Mouse (Mus musculus): ENCODE results near the gene Vstm2a.

Gene Vstm2a

DNA sequence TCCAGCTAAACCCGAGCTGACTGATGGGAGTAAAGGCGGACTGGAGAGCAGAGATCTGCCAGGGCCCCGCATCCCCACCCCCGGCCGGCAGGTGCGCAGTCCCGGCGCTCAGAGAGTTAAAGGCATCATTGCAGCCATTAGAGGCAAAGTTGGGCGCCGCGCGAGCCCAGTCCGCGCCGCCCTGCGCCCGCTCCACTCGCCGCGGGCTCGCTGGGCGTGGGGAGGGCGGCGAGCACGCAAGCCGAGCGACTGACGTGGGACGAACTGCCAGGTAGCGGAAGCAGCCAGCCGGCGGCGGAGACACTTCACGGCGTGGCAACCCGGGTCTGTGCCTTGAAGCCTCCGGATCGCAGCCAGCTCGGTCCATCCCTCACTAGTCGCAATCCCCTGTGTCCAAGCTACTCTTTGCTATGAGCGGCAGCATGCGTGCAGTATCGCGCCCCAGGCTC, at the start of gene Vstm2a:
Vstm2a (plus strand) TSS at position 252 of the 449 bp plus-strand sequence.
- peak; percentile 57 for DNase-seq (ENCODE audit: extremely low spot score)

DNA sequence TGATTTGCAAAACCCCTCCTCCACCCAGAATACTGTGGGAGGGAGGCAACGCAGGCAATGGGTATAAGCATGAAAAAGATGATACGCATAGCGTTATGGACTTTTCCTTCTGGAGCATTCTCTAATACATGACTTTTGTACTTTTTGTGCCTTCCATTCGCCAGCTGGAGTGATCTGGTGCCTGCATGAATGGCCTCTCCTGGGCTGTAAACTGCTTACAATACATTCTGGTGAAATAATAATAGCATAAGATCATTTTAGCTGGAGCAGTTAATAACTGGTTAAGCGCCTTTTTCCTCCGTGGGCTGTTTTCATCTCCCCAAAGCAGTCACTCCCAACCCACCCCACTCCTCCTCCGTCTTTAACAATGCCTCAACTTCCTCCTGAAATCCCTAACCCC, 513 bp upstream of the Vstm2a start:
- peak; percentile 8 for DNase-seq (ENCODE audit: extremely low spot score)

DNA sequence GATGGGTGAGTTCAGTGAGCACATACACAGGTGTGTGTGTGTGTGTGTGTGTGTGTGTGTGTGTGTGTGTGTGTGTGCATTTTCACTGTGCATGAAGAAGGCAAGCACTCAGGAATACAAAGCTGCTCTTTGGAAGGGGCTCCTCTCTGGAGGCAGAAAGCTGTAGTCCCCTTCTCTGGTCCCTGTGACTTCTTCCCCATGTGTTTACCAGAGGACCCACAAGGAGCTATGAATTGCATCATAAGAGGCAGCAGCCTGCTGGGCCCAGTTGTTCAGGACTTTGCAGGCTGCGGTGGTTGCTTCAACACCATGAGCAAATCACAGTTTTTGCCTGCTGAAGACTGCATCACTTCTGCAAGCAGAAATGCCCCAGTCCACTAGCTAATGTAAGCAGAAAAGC, 776 bp downstream of the Vstm2a start:
- no peak for DNase-seq (ENCODE audit: extremely low spot score)

DNA sequence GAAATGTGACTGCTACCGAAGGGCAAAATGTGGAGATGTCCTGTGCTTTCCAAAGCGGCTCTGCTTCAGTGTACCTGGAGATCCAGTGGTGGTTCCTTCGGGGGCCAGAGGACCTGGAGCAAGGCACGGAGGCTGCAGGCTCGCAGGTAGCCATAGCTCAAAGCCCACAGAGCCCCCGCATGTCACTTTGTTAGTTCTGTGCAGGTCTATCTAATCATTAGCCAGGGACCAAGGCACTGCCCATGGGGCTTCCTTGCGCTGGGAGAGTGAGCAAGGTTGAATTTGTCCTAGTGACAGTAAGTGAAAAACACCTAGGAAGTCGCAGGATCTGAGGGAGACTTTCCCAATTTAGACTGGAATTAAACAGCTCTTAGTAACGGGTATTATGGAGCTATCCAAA, 2.4 kb downstream of the Vstm2a start:
- DNase-seq (ENCODE audit: extremely low spot score) = peak; percentile 8

DNA sequence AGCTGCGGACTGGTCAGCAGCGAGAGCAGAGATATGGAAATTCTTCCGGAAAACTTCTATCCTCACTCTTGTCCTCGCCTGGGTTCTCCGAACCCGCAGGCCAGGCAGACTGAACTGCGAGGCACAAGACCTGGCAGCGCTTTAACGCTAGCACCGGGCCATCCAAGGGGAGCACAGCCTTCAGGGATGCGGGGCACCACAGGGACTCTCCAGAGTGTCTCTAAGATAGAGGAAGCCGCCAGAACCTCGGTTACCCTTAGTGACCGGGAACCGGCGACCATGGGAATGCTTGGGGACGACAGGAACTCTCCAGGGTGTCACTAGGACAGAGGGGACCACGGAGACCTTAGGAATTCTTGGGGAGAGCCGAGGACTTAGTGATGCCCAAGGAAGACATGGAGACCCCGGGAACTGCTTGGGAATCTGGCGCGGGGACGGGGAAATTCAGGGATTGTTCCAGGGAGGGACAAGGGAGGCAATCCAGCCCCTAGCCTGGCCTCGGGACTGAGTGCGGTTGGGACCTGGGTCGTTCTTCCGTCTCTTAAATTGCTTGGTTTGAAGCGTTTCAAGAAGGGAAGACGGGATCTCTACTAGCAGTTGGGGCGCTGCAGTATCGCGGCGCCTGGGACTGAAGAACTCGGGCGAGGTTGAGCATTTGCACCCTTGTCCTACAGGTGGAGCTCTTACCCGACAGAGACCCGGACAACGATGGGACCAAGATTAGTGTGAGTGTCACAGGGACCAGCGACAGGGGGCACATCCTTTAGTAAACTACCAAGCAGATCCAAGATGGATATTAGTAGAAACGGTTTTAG, 3.4 kb downstream of the Vstm2a start:
- DNase-seq (ENCODE audit: extremely low spot score) = peak; percentile 78

DNA sequence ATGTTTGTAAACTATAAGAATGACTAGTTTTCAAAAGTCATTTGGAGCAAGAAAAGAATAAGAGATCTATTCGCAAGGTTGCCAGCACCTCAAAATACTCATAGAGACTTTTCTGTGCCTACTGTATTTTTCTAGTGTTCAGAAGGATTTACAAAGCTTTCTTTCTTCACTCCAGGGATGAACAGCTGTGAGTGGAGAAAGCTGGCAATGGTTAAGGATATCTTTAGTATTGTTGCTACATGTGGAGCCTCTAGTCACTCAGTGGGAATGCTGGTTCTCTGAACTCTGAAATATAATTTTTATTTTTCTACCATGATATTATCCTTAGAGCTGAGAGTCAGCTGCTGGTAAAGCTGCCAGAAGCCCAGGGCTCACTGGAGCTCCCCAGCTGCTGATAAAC, 10.9 kb downstream of the Vstm2a start:
- DNase-seq (ENCODE audit: extremely low spot score) = no peak

DNA sequence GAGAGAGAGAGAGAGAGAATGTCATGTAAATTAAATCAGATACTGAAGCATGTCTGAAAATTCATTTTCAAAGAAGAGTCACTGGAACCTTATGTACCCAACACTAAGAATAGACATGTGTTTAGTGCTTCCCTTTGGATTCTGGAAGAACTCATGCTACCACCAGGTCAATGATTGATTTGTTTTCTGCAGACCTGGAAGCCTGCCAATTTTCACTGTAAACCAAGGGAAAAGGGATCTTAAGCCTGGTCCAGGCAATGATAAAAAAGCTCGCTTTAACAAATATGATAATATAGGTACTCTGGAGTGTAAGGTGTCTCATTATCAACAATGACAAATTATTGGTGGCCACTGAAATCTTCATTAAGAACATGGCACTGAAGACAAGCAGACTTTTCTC, 32.9 kb downstream of the Vstm2a start:
- no peak for DNase-seq (ENCODE audit: extremely low spot score)

DNA sequence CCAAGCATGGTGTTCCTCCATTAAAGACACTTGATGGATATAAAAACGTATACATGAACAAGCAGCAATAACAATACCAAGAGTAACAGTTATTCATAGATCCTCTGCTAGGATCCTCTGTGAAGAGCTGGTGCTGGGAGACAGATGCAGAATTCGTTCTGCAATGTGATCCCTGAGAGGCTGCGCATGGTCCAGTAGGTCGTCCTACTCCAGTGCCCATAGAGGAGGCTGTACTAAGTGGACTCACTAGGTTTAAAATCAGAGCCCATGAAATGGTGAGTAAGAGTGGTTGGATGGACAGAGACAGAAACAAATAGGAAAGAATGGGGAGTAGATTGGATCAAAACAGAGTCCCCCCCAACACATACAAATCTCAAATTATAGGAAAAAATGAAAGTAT, 35.4 kb downstream of the Vstm2a start:
- no peak for DNase-seq (ENCODE audit: extremely low spot score)

DNA sequence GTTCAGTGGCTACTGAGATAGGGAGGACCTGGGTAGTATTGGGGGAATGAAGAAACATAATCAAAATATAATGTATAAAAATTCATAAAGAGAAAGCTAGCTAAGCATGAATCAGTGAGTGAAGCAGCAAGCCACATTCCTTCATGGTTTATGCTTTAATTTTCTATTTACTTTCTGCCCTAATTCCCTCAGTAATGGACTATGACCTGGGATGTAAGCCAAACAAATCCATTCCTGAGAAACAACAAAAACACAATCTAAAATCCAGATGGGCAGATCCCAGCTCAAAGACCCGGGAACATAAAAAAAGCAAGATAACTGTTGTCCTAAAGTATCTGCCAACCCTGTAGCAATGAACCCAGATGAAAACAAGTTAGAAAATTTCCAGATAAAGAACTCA, 39.0 kb downstream of the Vstm2a start:
- no peak for DNase-seq (ENCODE audit: extremely low spot score)

DNA sequence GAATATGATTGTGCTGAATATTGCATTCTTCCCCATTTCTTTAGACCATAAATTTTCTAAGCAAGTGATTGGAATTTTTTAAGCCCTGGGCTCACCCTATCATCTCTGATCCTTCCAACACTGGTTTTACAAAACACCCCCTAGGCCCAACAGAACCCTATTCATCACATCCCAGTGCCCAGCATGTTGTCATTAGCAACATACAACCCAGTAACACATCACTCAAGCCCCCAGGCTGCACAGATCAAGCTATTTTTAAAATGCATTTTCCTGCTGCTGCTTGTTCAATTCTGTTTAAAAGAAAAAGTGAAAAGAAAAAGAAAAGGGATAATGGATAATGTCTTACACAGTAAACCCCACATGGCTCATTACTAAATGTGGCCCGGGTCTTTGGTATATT, 42.0 kb downstream of the Vstm2a start:
- DNase-seq (ENCODE audit: extremely low spot score) = no peak

DNA sequence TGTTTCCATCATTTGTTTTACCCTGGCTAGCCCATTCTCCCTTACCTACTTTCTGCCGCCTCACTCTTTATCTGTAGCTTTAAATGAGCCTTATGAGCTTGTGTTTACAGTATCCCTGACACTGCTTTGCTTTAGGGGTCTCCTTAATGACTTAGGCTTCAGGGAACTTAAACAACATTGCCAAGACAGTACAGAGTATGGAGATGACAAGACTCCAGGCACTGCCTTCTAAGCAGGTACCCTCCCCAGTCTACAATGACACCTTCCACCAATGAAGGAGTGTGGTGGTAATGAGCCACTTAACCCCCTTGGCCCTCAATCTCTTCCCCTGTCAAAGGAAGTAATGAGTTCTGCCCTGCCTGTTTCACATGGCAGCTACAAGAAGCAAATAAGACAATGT, 42.4 kb downstream of the Vstm2a start:
- DNase-seq (ENCODE audit: extremely low spot score) = no peak

DNA sequence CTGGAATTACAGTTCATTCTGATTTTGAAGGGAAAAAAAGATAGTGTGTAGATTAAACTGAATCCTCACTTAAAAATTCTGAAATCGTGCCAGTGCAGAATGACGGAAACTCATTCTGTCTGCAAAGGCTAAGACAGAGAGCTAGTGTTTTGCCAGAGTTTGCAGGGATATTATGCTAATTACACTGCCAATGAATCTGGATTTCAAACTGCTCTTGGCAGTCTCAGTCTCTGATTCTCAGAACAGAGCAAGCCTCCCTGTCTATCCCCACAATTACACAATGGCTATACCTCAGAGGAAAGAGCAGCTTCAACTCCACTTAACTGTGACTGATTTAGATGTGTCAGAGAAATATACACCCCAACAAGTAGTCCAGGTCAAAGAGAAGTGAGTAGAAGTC, 43.2 kb downstream of the Vstm2a start:
- no peak for DNase-seq (ENCODE audit: extremely low spot score)

DNA sequence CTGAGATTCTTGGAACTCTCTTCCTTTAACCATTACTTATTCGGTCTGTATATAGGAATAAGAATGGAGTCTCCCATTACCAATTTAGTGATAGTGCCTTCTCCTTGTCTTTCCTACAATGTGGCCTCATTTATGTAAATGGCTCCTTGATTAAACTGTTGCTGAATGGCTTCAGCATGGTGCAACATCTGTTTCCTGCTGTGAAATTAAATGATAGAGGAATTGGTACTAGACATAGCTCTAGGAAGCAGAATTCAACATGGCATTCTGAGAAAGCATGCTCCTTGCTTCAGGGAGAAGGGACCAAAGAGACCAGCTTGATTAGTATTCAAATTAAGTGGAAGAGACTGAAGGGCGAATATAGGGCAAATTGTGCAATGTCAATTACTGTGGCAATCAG, 57.6 kb downstream of the Vstm2a start:
- DNase-seq (ENCODE audit: extremely low spot score) = no peak

DNA sequence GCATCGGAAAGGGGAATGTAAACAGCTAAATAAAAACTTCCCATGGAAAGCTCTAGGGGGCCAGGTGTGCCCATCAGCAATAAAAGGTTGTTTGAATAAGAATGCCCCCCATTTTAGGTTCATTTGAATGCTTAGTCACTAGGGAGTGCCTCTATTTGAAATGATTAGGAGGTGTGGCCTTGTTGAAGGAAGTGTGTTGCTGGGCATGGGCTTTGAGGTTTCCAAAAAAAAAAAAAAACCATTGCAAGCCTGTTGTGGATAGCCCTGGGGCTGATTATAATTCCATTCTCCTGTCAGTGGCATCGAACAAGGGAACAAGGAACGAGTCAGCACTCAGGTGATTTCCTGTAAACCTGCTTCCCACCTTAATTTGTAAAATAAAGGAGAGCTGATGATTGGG, 87.7 kb downstream of the Vstm2a start:
- no peak for DNase-seq (ENCODE audit: extremely low spot score)

DNA sequence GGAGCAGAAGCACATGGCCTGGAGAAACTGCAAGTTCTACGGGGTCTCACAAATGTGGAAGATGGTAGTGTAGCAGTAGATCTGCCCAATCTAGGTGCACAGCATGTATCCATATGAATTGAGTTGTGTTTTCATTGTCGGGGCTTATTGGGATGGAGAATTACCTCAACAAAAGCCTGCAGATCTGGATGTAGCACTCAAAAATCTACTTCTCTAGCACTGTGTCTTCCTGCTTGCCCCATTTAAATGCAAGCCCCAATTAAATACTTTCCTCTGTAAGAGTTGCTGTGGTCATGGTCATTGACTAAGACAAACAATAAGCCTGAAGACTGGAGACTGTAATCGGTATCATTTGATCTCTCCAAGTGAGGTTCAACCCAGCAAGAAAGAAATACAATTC, 88.2 kb downstream of the Vstm2a start:
- no peak for DNase-seq (ENCODE audit: extremely low spot score)

DNA sequence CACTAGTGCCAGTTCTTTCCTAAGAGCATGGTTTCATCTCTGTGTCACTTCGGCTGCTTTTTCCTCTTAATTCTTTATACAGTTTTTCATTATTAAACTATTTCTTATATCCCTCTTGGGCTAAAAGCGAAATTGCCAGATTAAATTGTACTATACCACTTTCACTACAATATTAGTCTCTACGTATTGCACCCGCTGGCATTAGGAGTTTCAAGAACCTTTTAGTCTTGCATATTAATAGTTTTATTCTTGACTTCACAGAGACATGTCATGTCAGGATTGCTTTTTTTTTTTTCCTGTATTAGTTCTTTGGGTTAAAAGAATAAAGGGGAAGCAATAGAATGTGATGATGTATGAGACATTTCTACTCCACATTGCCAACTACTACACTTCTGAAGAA, 94.4 kb downstream of the Vstm2a start:
- DNase-seq (ENCODE audit: extremely low spot score) = no peak

DNA sequence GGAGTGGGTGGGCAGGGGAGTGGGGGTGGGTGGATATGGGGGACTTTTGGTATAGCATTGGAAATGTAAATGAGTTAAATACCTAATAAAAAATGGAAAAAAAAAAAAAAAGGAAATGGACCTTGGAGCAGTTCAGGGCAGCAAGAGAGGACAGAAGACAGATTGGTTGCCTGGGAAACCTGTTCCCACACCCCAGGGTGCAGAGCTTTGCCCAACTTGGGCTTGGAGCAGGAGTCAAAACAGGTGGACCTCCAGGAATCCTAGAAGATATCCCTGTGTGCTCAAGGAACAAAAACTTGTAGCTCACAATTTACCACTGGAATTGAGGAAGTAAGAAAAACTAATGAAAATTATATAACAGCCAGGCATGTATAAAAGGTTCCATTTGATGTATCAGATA, 96.8 kb downstream of the Vstm2a start:
- DNase-seq (ENCODE audit: extremely low spot score) = no peak

DNA sequence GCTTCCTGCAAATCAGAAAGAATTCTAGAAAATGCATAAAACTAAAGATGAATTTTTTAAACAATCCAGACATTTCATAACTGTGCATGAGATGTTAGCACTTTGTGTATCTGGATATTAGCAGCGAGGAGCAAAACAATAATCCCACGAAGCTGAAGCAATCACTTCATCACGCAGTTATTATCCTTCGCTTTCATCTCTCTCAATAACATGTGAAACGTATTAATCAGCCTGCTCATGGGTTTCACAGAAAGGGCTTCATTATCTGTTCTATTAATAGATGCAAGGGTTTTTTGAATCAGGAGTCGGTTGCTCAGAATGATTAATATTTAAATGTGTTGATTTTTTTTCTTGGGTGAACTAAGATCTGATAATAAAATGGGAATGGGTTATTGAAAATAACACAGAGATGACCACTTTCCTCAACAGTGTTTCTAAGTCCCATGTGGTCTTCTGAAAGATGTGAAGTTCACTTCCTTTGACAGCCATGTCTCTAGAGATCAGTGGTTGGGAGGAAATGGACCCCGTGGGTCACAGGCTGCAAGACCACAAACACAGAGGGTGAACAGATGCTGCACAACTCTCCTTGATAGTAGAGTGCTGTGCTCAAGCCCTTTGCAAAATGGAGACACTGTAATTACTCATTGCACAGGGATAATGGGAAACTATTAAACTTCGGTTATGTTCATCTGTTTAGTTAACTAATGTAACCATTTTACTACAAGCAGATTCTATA, 109.5 kb downstream of the Vstm2a start:
- DNase-seq (ENCODE audit: extremely low spot score) = no peak

DNA sequence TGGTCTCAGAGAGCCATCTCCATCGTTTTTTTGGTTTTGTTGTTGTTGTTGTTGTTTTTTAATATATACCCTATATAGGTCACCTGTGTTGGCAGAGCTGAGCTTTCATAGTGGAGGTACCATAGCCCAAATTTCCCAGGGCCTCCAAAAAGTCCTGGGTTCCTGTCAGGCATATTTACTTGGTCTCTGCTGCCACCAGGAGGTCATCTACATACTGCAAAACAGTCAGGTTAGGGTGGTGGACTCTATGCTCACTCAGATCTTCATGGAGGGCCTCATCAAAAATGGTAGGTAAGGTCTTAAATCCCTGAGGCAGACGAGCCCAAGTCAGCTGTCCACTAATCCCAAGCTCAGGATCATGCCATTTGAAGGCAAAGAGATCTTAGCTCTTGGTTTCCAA, 146.1 kb downstream of the Vstm2a start:
- DNase-seq (ENCODE audit: extremely low spot score) = no peak

DNA sequence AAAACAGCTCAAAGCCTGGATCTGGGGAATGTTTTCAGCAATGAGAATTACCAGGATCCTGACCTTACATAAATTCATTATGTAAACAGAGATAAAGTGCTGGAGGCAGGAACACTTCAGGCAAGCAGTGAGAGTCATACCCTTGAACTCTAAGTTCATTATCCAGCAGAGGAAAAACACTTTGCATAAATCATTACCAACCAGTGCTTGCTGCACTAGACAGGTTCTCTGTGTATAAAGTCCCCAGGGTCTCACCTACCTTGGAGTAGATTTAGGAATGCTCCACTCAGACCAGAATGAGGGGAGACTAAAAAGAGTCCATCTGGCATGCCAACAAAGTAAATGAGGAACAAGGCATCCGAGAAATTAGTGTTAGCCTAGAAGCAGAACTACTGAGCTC, 154.2 kb downstream of the Vstm2a start:
- DNase-seq (ENCODE audit: extremely low spot score) = no peak

DNA sequence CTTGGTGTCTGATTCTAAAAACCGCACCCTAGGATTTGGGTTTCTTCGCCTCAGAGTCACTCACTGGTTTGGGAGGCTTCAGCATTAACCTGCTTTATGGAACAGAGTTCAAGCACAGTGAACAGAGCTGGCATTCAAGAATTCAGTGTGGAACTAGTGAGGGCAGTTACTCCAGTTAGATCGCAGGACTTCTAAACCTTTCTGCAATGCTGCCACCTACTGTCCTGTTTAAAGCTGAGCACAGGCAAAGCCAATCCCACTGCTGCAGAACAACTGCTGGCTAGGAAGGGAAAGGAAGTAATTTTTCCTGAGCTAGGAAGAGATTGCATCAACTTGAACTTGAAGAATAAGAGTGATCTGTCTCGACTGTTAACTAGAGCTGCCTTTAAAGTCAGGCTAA, 155.1 kb downstream of the Vstm2a start:
- peak; percentile 63 for DNase-seq (ENCODE audit: extremely low spot score)

DNA sequence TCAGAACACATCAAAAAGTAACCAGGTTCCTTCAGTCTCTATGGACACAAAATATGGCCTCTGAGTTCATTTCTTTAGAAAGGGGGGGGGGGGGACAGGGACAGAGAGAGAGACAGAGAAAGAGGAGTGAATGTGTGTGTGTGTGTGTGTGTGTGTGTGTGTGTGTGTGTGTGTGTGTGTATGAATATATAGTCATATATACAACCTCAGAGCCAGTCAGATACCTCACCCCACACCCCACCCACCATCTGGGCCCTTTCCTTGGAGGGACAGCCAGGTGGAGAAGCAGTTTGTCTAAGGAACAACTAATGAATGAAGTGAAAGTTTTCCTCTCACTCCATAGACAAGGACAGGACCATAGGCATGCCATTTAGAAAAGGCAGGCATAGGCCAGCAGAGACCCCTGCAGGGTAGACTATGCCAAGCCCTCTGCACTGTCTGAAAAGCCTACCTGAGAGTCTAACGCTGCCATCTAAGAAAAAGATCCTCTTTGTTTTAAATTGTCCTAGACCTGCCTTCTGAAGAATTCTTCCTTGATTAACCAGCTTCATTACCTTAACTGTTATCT, 155.6 kb downstream of the Vstm2a start:
- DNase-seq (ENCODE audit: extremely low spot score) = no peak

All from embryo, embryonic 9.5 days (tissue).